Mouse (Mus musculus) intestine, embryonic 14.5 days (tissue): ENCODE data around the gene Aifm1. TPM values are rescaled to one million over a fixed set of nuclear protein-coding genes. Genes with fewer than 3 reads are reported as not detected.

Experiments
- ATAC-seq: fragments of 200-750 bp; cut with Nextera tagmentation; replicated peaks from 2 replicates; pipeline ENCODE4 v1.8.0; 2017; ENCODE audit warnings: low read depth, moderate number of reproducible peaks, moderate TSS enrichment, moderate library complexity; ENCODE audit not compliant: low FRiP score, low TSS enrichment
- DNase-seq: peaks from one replicate; pipeline ENCODE4 v3.0.0-alpha.2; 2018; ENCODE audit warnings: low spot score
- H3K27ac ChIP-seq: fragments of 300-500 bp; sonication (generic); 2 replicates; pipeline ENCODE4 v1.5.1; 2014; ENCODE audit warnings: low read depth, mild to moderate bottlenecking, control low read depth
- H3K27me3 ChIP-seq: fragments of 300-500 bp; sonication (generic); replicated peaks from 2 replicates; pipeline ENCODE4 v1.6.1; 2014; ENCODE audit warnings: low read length, control low read depth; ENCODE audit not compliant: control insufficient read depth, insufficient read depth
- H3K36me3 ChIP-seq: fragments of 300-500 bp; sonication (generic); 2 replicates; pipeline ENCODE4 v1.6.1; 2014; ENCODE audit warnings: low read length, control low read depth; ENCODE audit not compliant: control insufficient read depth, insufficient read depth
- H3K4me1 ChIP-seq: fragments of 300-500 bp; sonication (generic); replicated peaks from 2 replicates; pipeline ENCODE4 v1.6.1; 2014; ENCODE audit warnings: low read length, control low read depth, mixed read lengths; ENCODE audit not compliant: control insufficient read depth, insufficient read depth
- H3K4me2 ChIP-seq: fragments of 300-500 bp; sonication (generic); 2 replicates; pipeline ENCODE4 v1.6.1; 2014; ENCODE audit warnings: low read length
- H3K4me3 ChIP-seq: fragments of 300-500 bp; sonication (generic); 2 replicates; pipeline ENCODE4 v1.5.1; 2014; ENCODE audit warnings: low read depth, low read length, control low read depth, mixed read lengths
- H3K9ac ChIP-seq: fragments of 300-500 bp; sonication (generic); 2 replicates; pipeline ENCODE4 v1.6.1; 2014; ENCODE audit warnings: mild to moderate bottlenecking, low read length
- H3K9me3 ChIP-seq: fragments of 300-500 bp; sonication (generic); 2 replicates; pipeline ENCODE4 v1.6.1; 2016; ENCODE audit warnings: low read length, control low read depth; ENCODE audit not compliant: control insufficient read depth
- WGBS: fragments of 180-500 bp; shearing (Covaris S2); extraction: QIAGEN DNeasy Blood & Tissue Kit; methylation state at CpG from one replicate; pipeline ENCODE4 v1.1.7; 2014; 5-methylcytosine and 5-hydroxymethylcytosine counted together
- polyA plus RNA-seq: library from polyadenylated mRNA; unstranded; fragments of >200 nt; fragmentation: Nextera tagmentation; extraction: Ambion mirVana; gene quantifications from 2 replicates; pipeline ENCODE4 v1.2.1, GENCODE M21; 2014

Gene Aifm1
- polyA plus RNA-seq, 1 experiment from 2014 or later: 76.1 TPM

DNA sequence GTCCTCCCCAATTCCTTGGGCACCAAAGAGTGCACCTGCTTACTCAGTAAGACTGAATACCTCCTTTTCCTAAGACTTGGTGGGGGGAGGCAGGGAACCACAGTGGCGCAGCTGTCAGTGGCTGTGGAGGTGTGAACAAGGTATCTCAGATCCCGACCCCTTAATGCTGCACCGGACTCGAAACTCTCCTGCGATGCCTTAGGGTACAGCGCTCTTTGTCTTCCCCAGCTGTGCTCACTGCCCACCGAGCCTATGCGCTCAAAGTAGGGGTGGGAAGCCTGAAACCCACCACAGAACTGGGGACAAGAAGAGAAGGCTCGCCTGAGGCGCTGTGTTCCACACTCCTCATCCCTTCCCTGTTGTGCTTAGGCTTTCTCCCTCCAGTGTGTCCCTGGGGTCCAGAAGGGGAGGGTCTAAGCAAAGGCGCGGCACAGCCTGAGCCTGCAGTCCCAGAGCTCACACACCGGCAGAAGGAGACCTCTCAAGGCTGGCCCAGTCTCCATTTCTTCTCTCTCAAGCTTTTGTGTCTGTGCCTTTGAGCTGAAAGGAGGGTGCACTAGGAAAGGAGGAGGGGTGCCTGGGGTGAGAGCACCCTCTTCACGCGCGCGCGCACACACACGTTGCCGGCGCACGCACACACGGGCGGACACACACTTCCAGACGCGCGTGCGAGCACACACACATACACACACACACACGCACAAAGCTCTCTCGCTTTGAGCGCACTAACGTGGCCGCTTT, 5.6 kb upstream of the Aifm1 start, which contains the start of gene Rab33a:
Gene Rab33a (plus strand): TSS at position 478 of the 741 bp plus-strand sequence.
- peak; percentile 68; the same call in 1 of the 2 replicates for ATAC-seq
- Histone ChIP-seq H3K4me2 (peak within 1 kb of the TSS; percentile 71), H3K36me3 (no peaks in the 10 kb centered on the region), H3K27me3 (no peaks in the 10 kb centered on the region), H3K4me1 (no peaks in the 10 kb centered on the region; the same call in 1 of the 2 replicates), H3K9me3 (no peaks in the 10 kb centered on the region), H3K4me3 (peak within 1 kb of the TSS; percentile 44), H3K9ac (peak within 1 kb of the TSS; percentile 40), H3K27ac (no peak within 1 kb of the TSS)
- WGBS: 8% methylated on average over 33 of the region's 33 CpGs
- peak; percentile 69 for DNase-seq

DNA sequence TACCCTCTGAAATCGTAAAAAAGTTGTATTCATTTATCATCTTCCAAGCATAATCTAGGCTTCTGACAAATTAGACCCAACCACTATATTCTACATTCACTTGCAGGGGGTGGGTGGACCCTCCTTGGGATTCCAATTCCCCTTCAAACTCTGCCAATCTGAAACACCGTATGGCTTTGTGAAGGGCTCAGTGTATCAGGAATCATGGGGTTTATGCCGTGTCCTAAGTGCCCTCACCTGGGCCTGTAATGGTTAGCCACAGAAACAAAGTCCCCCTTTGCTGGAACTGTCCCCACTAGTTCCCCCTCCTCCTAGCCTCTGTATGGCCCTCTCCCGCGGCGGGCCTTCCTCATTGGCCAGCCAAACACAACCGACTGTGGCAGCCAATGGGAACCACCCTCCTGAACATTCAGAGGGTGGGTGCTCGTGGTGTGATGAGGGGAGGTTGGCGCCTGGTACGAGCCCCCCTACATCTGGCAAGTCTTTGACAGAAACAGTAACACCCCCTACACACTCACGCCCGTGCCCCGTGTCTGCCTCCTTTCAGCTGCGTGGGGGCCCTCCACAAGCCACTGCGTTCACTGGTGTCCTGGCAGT, 4.9 kb upstream of the Aifm1 start:
- H3K9me3 ChIP-seq: no peaks in the 10 kb centered on the region
- WGBS: 28% methylated on average over 15 of the region's 15 CpGs
- no peaks in the 10 kb centered on the region for H3K27me3 ChIP-seq
- no peaks in the 10 kb centered on the region for H3K36me3 ChIP-seq
- H3K9ac ChIP-seq: no peak overlapping the region
- peak overlapping the region; percentile 44 for H3K4me3 ChIP-seq
- H3K4me2 ChIP-seq: peak overlapping the region; percentile 71
- peak; percentile 53 for DNase-seq
- H3K4me1 ChIP-seq: no peaks in the 10 kb centered on the region; the same call in 1 of the 2 replicates
- H3K27ac ChIP-seq: no peak overlapping the region
- peak; percentile 69 for ATAC-seq

DNA sequence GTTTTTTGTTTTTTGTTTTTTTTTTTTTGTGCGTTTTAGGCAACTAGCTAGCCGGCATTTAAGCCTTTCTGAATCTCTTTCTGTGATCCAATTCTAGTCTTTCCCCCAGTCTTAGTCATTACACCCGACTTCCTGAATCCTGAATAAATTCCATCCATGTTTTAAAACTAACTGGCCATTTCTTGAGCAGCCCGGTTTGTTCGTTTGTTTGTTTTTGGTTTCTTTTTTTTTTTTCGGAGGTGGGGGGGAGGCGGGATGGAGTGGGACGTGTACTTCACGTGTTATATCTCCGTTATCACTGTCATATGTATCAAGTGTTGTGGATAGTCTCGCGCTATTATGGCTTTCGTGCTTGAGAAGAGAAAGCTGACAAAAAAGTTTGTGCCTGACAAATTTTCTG, 461 bp upstream of the Aifm1 start:
- no peak for ATAC-seq
- H3K4me3 ChIP-seq: peak overlapping the region; percentile 52
- no peaks in the 10 kb centered on the region for H3K9me3 ChIP-seq
- H3K9ac ChIP-seq: peak overlapping the region; percentile 46
- peak overlapping the region; percentile 48 for H3K4me2 ChIP-seq
- H3K4me1 ChIP-seq: no peaks in the 10 kb centered on the region; the same call in 1 of the 2 replicates
- H3K27ac ChIP-seq: peak overlapping the region; percentile 11; the same call in 1 of the 2 replicates
- 14% methylated on average over 13 of the region's 13 CpGs for WGBS
- H3K27me3 ChIP-seq: no peaks in the 10 kb centered on the region
- no peaks in the 10 kb centered on the region for H3K36me3 ChIP-seq
- no peak for DNase-seq

DNA sequence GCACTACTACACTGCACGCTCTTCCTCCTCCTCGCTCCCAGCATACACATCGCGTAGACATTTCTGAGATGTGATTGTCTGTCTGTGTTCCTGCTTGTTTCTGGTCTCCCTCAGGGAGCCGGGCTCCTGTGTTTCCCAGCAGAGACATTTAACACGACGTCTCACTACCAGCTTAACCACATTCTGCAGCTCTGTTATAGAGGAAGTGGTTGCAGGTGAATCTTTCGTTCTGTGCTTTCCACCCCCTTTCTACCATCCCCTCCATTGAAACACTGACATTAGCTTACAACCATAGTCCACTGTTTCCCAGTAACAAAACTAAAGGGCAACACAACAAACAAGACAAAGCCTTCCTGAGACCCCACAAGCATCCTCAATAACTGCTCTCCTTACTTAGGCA, 19.6 kb downstream of the Aifm1 start:
- no peak for ATAC-seq
- Histone ChIP-seq H3K4me1 (no peaks in the 10 kb centered on the region), H3K27ac (no peak overlapping the region), H3K4me2 (no peak overlapping the region), H3K9me3 (no peaks in the 10 kb centered on the region), H3K9ac (no peak overlapping the region), H3K4me3 (no peak overlapping the region), H3K36me3 (peaks cover 35% of the 10 kb centered on the region), H3K27me3 (no peaks in the 10 kb centered on the region)
- no peak for DNase-seq
- 87% methylated on average over 8 of the region's 8 CpGs for WGBS

DNA sequence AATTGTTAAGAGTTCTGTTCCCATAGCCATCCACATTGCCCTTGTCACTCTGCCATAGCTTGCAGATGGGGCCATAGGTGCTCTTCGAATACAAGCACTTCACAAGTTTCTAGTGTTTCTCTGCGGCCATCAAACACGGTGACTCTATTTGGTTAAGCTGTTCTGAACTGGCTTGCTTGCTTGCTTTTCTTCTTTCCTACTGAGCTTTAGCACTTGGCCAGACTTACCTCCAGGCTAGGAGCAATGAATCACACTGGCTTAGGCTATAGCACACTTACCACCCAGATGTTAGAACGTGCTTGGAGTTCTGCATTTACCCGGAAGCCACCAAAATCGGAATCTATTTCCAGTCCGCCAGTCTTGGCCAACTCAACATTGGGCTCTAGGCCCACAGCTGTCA, 31.7 kb downstream of the Aifm1 start:
- 90% methylated on average over 7 of the region's 7 CpGs for WGBS
- no peak for DNase-seq
- Histone ChIP-seq H3K9ac (no peak overlapping the region), H3K27me3 (no peaks in the 10 kb centered on the region), H3K27ac (no peak overlapping the region), H3K36me3 (peaks cover 25% of the 10 kb centered on the region), H3K4me3 (no peak overlapping the region), H3K9me3 (no peaks in the 10 kb centered on the region), H3K4me1 (no peaks in the 10 kb centered on the region), H3K4me2 (no peak overlapping the region)
- no peak for ATAC-seq

DNA sequence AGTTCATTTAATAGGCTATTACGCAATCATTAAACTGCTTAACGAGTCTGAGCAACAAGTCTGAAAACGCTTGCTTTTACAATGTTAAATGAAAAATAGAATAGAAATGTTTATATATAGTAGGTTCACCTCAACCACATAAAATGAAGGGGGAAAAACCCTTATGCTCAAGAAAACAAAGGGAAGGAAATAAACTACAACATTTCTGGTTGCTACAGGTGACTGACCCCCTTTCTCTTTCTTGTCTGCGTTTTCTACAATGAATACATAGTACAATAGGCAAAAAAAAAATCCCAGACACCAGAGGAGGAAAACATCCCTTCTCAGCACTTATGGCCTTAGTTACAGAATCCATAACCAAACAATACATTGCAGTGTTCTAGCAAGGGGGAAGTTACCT, 32.3 kb downstream of the Aifm1 start:
- Histone ChIP-seq H3K4me1 (no peaks in the 10 kb centered on the region), H3K9me3 (no peaks in the 10 kb centered on the region), H3K36me3 (peaks cover 26% of the 10 kb centered on the region), H3K4me3 (no peak overlapping the region), H3K27ac (no peak overlapping the region), H3K4me2 (no peak overlapping the region), H3K9ac (no peak overlapping the region), H3K27me3 (no peaks in the 10 kb centered on the region)
- WGBS: 91% methylated on average over 4 of the region's 4 CpGs
- DNase-seq (no peak), ATAC-seq (no peak)

DNA sequence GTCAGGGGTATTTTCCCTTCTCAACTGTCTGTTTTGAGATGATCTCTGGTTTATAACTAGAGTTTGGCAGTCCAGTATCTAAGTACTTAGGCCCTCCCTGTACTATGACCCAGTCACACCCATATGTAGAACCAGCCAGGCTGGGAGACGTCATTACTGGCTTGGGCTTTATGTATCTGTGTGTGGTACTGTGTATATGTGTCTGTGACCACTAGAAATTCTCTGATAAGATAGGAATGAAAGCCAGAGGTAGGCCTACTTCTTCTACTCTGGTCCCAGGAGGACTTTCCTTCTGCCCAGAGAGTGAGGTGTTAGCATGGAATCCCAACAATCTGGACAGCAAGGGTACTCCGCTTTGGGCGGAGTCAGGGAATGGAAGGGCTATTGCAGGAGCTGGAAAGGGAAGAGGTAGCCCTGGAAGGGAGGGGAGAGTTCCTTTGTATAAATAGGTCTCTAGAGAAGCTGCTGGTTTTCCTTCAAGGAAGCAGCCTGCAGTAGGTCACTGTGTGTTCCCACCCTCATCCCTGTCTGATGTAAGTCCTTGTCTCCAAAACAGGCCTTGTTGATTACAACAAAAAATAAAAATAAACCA, 45.9 kb downstream of the Aifm1 start:
- no peaks in the 10 kb centered on the region for H3K36me3 ChIP-seq
- H3K4me2 ChIP-seq: no peak overlapping the region
- ATAC-seq (no peak), DNase-seq (no peak)
- H3K27ac ChIP-seq: no peak overlapping the region
- no peaks in the 10 kb centered on the region for H3K27me3 ChIP-seq
- H3K4me3 ChIP-seq: no peak overlapping the region
- no peaks in the 10 kb centered on the region for H3K4me1 ChIP-seq
- 73% methylated on average over 3 of the region's 3 CpGs for WGBS
- no peaks in the 10 kb centered on the region for H3K9me3 ChIP-seq
- H3K9ac ChIP-seq: no peak overlapping the region

DNA sequence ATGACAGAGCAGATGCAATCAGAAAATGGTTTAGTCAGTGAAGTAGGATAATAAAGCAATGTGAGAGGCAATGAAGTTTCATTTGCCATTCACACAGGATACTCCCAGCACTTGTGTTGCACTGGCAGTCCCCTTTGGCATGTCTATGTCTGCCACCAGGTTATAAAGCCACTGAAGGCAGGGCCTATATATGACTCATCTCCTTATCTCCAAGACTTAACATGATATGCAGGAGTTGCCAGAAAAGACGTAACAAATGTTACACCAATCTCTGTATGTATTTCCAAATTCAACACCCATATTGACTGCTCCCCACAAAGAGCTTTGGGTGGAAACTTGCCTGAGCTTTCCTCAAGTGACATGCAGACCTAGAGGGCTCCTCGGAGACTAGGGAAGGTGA, 47.2 kb downstream of the Aifm1 start:
- DNase-seq: no peak

More for the DNA sequence above, 47.2 kb downstream of the Aifm1 start:
- no peak overlapping the region for H3K4me2 ChIP-seq
- H3K27ac ChIP-seq: no peak overlapping the region
- H3K9ac ChIP-seq: no peak overlapping the region
- no peaks in the 10 kb centered on the region for H3K27me3 ChIP-seq
- no peaks in the 10 kb centered on the region for H3K4me1 ChIP-seq
- no peak for ATAC-seq
- no peak overlapping the region for H3K4me3 ChIP-seq
- no peaks in the 10 kb centered on the region for H3K36me3 ChIP-seq
- 84% methylated on average over 2 of the region's 2 CpGs for WGBS
- no peaks in the 10 kb centered on the region for H3K9me3 ChIP-seq
